Mouse (Mus musculus): Measurements from ENCODE around the gene Ptprk. TPM values are rescaled to one million over a fixed set of nuclear protein-coding genes. Genes with fewer than 3 reads are reported as not detected.

Gene Ptprk
- polyA plus RNA-seq, 1 experiment from 2014 or later: 33.8 TPM

DNA sequence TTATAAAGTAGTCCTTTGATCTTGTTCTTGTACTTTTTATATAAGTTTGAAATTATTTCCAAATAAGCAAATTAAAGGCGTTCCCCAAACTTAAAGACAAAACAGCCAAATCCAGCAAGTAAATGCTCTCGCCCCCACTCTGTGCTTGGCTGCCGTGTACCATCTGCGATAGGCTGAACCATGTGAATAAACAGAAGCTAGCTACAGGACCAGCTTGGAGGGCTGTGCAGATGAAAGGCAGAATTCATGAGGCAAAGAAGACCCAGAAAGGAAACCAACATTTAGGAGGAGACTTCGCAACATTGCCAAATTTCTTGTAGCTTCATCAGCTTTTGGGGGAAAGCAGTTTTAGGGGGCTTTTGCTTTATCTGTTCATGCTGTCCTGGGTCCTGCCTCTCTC lies 53.4 kb downstream of the Ptprk start:
- Histone ChIP-seq H3K9me3 (replicated peaks; ENCODE audit: control insufficient read depth, low read length, poor library complexity, severe bottlenecking) (no peaks in the 10 kb centered on the region), H3K27ac (ENCODE audit: low read length) (no peak overlapping the region), H3K27me3 (ENCODE audit: control insufficient read depth, insufficient read depth, low read depth, low read length) (no peaks in the 10 kb centered on the region), H3K4me3 (ENCODE audit: low read depth, low read length) (no peak overlapping the region), H3K9ac (ENCODE audit: low read depth, low read length) (no peak overlapping the region), H3K36me3 (ENCODE audit: control insufficient read depth, insufficient read depth, low read length) (no peaks in the 10 kb centered on the region), H3K4me2 (ENCODE audit: low read length) (no peak overlapping the region), H3K4me1 (ENCODE audit: control insufficient read depth, insufficient read depth, low read length) (no peaks in the 10 kb centered on the region)
- WGBS: 87% methylated on average over 5 of the region's 5 CpGs
- no peak for ATAC-seq

- Histone ChIP-seq H3K4me2 (ENCODE audit: low read length) (no peak overlapping the region), H3K9ac (ENCODE audit: low read depth, low read length) (no peak overlapping the region), H3K9me3 (replicated peaks; ENCODE audit: control insufficient read depth, low read length, poor library complexity, severe bottlenecking) (no peaks in the 10 kb centered on the region), H3K36me3 (ENCODE audit: control insufficient read depth, insufficient read depth, low read length) (no peaks in the 10 kb centered on the region), H3K27ac (ENCODE audit: low read length) (no peak overlapping the region), H3K4me3 (ENCODE audit: low read depth, low read length) (no peak overlapping the region), H3K4me1 (ENCODE audit: control insufficient read depth, insufficient read depth, low read length) (no peaks in the 10 kb centered on the region), H3K27me3 (ENCODE audit: control insufficient read depth, insufficient read depth, low read depth, low read length) (no peaks in the 10 kb centered on the region)
- ATAC-seq: no peak
- 67% methylated on average over 4 of the region's 4 CpGs for WGBS
Observed at GRCm38 (mm10) chr10:28128450-28128849, 53.8 kb downstream of the Ptprk start.

GRCm38 (mm10) chr10:28130422-28130821 lies 55.8 kb downstream of the Ptprk start:
- Histone ChIP-seq H3K36me3 (ENCODE audit: control insufficient read depth, insufficient read depth, low read length) (no peaks in the 10 kb centered on the region), H3K9me3 (replicated peaks; ENCODE audit: control insufficient read depth, low read length, poor library complexity, severe bottlenecking) (no peaks in the 10 kb centered on the region), H3K4me2 (ENCODE audit: low read length) (no peak overlapping the region), H3K27ac (ENCODE audit: low read length) (no peak overlapping the region), H3K9ac (ENCODE audit: low read depth, low read length) (no peak overlapping the region), H3K27me3 (ENCODE audit: control insufficient read depth, insufficient read depth, low read depth, low read length) (no peaks in the 10 kb centered on the region), H3K4me1 (ENCODE audit: control insufficient read depth, insufficient read depth, low read length) (no peaks in the 10 kb centered on the region), H3K4me3 (ENCODE audit: low read depth, low read length) (no peak overlapping the region)
- 83% methylated on average over 9 of the region's 9 CpGs for WGBS
- ATAC-seq: no peak

GRCm38 (mm10) chr10:28133770-28134169 lies 59.1 kb downstream of the Ptprk start:
- no peak for ATAC-seq
- WGBS: 91% methylated on average over 4 of the region's 4 CpGs
- Histone ChIP-seq H3K27ac (ENCODE audit: low read length) (no peak overlapping the region), H3K4me2 (ENCODE audit: low read length) (no peak overlapping the region), H3K36me3 (ENCODE audit: control insufficient read depth, insufficient read depth, low read length) (no peaks in the 10 kb centered on the region), H3K27me3 (ENCODE audit: control insufficient read depth, insufficient read depth, low read depth, low read length) (no peaks in the 10 kb centered on the region), H3K9me3 (replicated peaks; ENCODE audit: control insufficient read depth, low read length, poor library complexity, severe bottlenecking) (no peaks in the 10 kb centered on the region), H3K4me3 (ENCODE audit: low read depth, low read length) (no peak overlapping the region), H3K4me1 (ENCODE audit: control insufficient read depth, insufficient read depth, low read length) (no peaks in the 10 kb centered on the region), H3K9ac (ENCODE audit: low read depth, low read length) (no peak overlapping the region)

DNA sequence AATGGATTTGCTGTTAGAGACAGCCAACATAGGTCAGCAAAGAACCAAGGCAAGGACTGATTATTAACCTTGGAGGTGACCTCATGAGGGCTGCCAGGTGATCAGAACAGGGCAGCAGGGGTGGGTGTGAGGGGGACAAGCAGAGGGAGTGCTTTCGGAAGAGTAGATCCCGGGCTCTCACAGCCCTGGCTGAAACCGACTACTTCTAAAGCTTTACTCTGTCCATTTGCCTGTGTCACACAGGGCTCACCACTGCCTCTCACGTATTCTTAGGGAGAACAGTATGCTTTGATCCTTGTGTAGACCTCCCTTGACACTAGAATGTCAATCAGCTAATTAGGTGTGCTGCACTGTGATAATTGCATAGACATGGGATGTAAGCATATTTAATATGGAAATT lies 63.8 kb downstream of the Ptprk start:
- Histone ChIP-seq H3K4me2 (ENCODE audit: low read length) (no peak overlapping the region), H3K27me3 (ENCODE audit: control insufficient read depth, insufficient read depth, low read depth, low read length) (no peaks in the 10 kb centered on the region), H3K9ac (ENCODE audit: low read depth, low read length) (no peak overlapping the region), H3K4me3 (ENCODE audit: low read depth, low read length) (no peak overlapping the region), H3K4me1 (ENCODE audit: control insufficient read depth, insufficient read depth, low read length) (0 out of 2 replicates have a peak, but pooled peaks cover under 1% of the 10 kb centered on the region), H3K27ac (ENCODE audit: low read length) (no peak overlapping the region), H3K9me3 (replicated peaks; ENCODE audit: control insufficient read depth, low read length, poor library complexity, severe bottlenecking) (no peaks in the 10 kb centered on the region), H3K36me3 (ENCODE audit: control insufficient read depth, insufficient read depth, low read length) (no peaks in the 10 kb centered on the region)
- ATAC-seq: peak; percentile 58
- 71% methylated on average over 4 of the region's 4 CpGs for WGBS

DNA sequence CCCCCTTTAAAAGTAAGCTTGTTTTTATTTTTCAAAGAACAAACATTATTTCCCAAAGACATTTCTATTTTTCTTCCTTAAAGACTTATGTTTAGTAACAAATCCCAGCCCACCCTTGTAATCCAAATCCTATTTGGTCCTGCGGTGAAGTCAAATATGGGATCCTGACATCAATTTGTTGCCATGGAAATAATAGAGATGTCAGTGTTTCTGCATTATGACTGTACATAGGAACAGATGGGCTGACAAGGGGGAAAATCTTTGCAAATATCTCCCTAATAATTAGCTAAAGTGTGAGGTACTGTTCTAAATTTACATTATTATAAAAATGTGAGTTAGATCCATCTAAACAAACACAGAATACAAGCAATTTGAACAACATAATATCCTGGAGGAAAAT lies 69.8 kb downstream of the Ptprk start:
- no peak overlapping the region for H3K9ac ChIP-seq (ENCODE audit: low read depth, low read length)
- 0 out of 2 replicates have a peak, but pooled peaks have one; percentile 18 for ATAC-seq

DNA sequence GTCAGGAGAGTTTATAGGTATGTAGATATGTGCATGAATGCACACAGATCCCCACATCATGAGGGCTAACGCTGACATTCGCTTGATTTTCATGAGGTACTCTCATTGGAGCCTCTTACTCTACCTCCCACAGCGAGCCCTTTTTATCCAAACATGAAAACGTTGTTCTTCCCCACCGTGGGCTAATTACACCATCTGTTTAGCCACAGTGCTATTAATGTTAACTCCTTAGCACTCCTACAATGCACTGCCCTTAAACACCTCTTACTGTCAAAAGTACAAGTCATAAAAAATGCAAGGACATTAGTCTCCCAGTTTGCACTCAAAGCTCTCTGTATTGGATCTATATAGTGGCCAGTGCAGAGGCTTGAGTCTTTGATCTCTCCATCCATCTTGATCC lies 70.7 kb downstream of the Ptprk start:
- Histone ChIP-seq H3K27ac (ENCODE audit: low read length) (no peak overlapping the region), H3K4me1 (ENCODE audit: control insufficient read depth, insufficient read depth, low read length) (peaks cover 10% of the 10 kb centered on the region; the same call in 1 of the 2 replicates), H3K9ac (ENCODE audit: low read depth, low read length) (no peak overlapping the region), H3K9me3 (replicated peaks; ENCODE audit: control insufficient read depth, low read length, poor library complexity, severe bottlenecking) (no peaks in the 10 kb centered on the region), H3K27me3 (ENCODE audit: control insufficient read depth, insufficient read depth, low read depth, low read length) (no peaks in the 10 kb centered on the region), H3K4me2 (ENCODE audit: low read length) (no peak overlapping the region), H3K36me3 (ENCODE audit: control insufficient read depth, insufficient read depth, low read length) (no peaks in the 10 kb centered on the region), H3K4me3 (ENCODE audit: low read depth, low read length) (no peak overlapping the region)
- peak; percentile 60 for ATAC-seq
- WGBS: 70% methylated on average over 5 of the region's 5 CpGs

More for the DNA sequence above, 69.8 kb downstream of the Ptprk start:
- WGBS: 39% methylated on average over 1 of the region's 1 CpGs
- Histone ChIP-seq H3K27me3 (ENCODE audit: control insufficient read depth, insufficient read depth, low read depth, low read length) (no peaks in the 10 kb centered on the region), H3K27ac (ENCODE audit: low read length) (no peak overlapping the region), H3K36me3 (ENCODE audit: control insufficient read depth, insufficient read depth, low read length) (no peaks in the 10 kb centered on the region), H3K4me2 (ENCODE audit: low read length) (no peak overlapping the region), H3K4me1 (ENCODE audit: control insufficient read depth, insufficient read depth, low read length) (peaks cover 10% of the 10 kb centered on the region; the same call in 1 of the 2 replicates), H3K4me3 (ENCODE audit: low read depth, low read length) (no peak overlapping the region), H3K9me3 (replicated peaks; ENCODE audit: control insufficient read depth, low read length, poor library complexity, severe bottlenecking) (no peaks in the 10 kb centered on the region)

DNA sequence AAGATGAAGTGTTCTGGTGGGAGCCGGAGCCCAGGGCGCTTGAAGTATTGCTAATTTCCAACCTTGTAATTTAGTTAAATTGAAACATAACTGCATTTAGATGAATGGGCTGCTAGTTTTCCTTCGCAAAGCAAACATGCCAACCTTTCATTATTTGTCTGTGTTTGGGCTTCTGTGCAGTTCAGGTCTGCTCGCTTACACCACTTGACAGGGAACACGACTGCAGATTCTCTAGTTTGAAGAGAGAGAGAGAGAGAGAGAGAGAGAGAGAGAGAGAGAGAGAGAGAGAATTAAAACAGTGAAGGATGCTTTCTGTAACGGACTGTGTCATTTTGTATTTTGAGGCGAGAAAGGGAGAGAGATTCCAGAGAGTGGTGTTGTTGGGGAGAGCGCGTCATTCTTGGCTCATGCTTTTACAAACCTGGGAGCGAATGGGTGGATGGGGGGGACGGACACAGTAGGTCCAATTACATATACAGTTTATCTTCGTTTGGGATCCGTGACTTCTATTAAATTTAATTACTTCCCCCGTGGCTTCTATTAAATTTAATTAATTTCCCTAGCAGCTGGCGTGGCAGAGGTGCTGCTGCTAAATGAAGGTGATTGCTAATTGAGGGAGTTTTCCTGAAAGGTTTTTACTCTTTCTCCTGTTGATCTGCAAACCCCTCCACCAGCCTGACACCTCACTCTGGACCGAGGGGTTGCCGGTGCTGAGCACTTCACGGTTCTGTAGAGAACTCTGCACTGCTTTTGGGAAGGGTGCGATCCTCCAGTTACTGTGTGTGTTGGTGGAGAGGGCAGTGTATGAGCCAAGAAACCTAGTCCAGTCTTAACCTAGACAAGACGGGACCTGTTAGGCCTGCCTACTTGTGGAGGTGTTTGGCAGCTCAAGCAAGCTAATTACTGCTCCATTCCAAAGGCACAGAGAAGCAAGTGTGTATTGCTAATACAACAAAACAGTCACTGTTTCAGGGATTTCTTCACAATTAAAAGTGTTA lies 81.4 kb downstream of the Ptprk start:
- H3K4me2 ChIP-seq (ENCODE audit: low read length): peak overlapping the region; percentile 32
- no peaks in the 10 kb centered on the region for H3K9me3 ChIP-seq (replicated peaks; ENCODE audit: control insufficient read depth, low read length, poor library complexity, severe bottlenecking)
- WGBS: 59% methylated on average over 20 of the region's 20 CpGs
- peaks cover 7% of the 10 kb centered on the region for H3K4me1 ChIP-seq (ENCODE audit: control insufficient read depth, insufficient read depth, low read length)
- H3K27ac ChIP-seq (ENCODE audit: low read length): peak overlapping the region; percentile 11; the same call in 1 of the 2 replicates
- H3K36me3 ChIP-seq (ENCODE audit: control insufficient read depth, insufficient read depth, low read length): no peaks in the 10 kb centered on the region
- ATAC-seq: peak; percentile 74
- 0 out of 2 replicates have a peak overlapping the region, but pooled peaks have one; percentile 25 for H3K9ac ChIP-seq (ENCODE audit: low read depth, low read length)
- H3K4me3 ChIP-seq (ENCODE audit: low read depth, low read length): no peak overlapping the region
- no peaks in the 10 kb centered on the region for H3K27me3 ChIP-seq (ENCODE audit: control insufficient read depth, insufficient read depth, low read depth, low read length)

DNA sequence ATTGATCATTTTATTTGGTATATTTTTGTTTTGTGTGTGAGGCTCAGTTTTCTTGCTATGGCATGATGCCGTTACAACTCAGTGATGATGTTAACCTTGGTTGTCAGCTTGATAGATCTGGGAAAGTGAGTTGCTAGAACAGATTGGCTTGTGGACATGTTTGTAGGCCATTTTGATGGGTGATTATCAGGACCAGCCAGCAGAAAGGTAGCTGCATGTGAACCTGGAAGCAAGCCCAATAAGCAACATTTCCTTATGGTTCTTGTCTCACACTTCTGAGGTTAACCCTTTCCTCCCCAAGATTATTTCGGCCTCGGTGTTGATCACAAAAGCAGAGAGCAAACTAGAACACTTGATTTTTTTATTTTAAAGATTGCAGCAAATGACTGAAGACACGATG lies 85.1 kb downstream of the Ptprk start:
- Histone ChIP-seq H3K9ac (ENCODE audit: low read depth, low read length) (no peak overlapping the region), H3K27ac (ENCODE audit: low read length) (no peak overlapping the region), H3K4me1 (ENCODE audit: control insufficient read depth, insufficient read depth, low read length) (peaks cover 10% of the 10 kb centered on the region), H3K4me3 (ENCODE audit: low read depth, low read length) (no peak overlapping the region), H3K36me3 (ENCODE audit: control insufficient read depth, insufficient read depth, low read length) (no peaks in the 10 kb centered on the region), H3K27me3 (ENCODE audit: control insufficient read depth, insufficient read depth, low read depth, low read length) (no peaks in the 10 kb centered on the region), H3K4me2 (ENCODE audit: low read length) (no peak overlapping the region), H3K9me3 (replicated peaks; ENCODE audit: control insufficient read depth, low read length, poor library complexity, severe bottlenecking) (no peaks in the 10 kb centered on the region)
- no peak for ATAC-seq
- WGBS: 91% methylated on average over 4 of the region's 4 CpGs
